Mouse (Mus musculus) adrenal gland (tissue): ENCODE measurements around the gene AC124108.1.

Experiments
- intact Hi-C: fragments of 180-260 bp; cut with DNase I; formaldehyde crosslinking; loops from one replicate; pipeline ENCODE4 v1.15.1; 2025

Gene AC124108.1

DNA sequence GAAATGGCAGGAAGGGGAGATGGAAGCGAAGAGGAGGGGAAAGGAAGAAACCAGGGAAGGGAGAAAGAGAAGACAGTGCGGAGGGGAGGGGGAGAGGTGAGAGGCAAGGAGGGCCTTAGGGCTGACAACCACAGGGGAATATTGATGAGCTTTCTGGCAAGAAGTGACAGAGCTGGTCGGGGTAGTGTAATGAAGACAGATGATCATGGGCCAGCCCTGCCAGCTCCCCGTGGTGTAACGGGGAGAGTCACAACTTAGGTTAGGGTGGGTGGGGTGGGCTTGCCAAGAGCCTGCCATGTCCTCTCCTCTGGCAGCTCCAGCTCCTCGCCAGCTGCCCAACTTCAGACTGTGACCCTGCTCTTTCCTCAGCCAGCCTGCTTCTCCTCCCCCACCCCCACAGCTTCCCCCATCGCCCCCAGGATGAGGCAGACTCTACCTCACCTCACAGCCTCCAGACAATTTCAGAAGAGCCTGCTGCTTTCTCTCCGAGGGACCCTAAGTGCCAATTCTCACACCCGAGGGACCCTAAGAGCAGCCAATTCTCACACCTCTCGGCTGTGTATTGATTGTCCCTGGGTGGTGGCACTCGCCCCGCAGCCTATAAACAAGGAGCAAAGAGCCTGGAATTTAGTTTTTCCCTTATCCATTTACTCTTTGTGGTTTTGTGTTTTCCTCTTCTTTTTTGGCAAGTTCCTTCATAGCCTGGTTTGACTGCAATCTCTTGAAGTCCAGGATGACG, 26.3 kb upstream of the AC124108.1 start:
- intact Hi-C loops: no loop called here

DNA sequence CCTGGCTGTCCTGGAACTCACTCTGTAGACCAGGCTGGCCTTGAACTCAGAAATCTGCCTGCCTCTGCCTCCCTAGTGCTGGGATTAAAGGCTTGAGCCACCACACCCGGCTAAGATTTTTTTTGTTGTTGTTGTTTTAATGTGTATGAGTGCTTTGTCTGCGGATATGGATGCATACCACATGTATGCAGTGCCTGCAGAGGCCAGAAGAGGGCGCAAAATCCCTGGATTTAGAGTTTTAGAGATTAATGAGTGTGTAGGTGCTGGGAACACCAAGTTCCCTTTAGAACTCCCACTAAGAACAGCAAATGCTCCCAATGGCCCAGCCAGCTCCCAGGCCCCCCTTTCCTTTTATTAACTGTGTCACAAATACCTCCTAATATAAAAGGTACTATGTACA, 25.4 kb upstream of the AC124108.1 start:
- intact Hi-C loops: loop anchor here (2.0 kb wide), 1 partner anchor 45 kb away; no protein-coding TSS in a partner anchor

DNA sequence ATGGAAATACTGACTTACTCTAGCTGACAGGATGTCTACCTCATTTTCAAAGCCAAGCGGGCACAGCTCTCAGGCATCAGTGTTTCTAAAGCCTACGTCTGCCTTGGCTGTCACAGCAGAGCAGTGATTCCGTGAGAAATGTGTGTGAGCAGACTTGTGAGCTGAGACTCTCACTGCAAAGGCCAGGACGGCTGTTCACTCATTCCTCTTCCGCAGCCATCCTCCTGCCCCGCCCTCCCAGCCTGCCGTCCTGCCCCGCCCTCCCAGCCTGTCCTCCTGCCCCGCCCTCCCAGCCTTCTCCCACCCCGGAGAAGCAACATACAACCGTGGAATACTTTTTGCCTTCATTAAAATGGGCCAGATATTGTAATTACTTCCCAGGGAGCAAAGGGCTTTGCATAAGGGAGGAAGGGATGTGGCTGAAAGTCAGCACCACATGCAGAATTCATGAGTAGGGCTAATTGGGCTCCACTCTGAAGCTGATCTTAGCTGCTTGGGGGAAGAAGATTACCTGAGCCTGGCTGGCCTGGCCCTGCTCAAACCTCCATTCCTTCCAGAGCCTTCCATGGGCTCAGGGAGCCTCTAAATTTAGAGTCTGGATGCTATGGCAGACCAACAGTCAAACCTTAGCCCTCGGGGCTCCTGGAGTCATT, 23.0 kb upstream of the AC124108.1 start:
- intact Hi-C loops: no loop called here

DNA sequence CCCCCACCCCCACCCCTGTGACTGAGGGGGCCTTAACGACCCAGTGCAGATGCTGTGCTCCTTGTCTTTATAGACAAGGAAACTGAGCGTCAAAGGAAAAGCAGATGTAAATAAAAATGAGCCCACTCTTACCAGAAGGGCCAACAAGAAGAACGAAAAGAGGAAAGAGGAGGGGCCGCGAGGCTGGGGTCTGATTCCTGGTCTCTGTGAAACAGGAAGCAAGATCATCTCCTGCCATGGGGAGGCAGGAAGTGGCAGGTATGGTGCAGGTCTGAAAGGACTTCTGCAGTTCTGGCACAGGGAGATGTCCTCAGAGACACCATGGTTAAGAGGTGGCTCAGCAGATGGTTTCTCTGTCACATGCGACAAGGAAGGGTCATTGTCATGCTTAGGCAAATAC, 20.6 kb upstream of the AC124108.1 start:
- intact Hi-C loops: no loop called here

DNA sequence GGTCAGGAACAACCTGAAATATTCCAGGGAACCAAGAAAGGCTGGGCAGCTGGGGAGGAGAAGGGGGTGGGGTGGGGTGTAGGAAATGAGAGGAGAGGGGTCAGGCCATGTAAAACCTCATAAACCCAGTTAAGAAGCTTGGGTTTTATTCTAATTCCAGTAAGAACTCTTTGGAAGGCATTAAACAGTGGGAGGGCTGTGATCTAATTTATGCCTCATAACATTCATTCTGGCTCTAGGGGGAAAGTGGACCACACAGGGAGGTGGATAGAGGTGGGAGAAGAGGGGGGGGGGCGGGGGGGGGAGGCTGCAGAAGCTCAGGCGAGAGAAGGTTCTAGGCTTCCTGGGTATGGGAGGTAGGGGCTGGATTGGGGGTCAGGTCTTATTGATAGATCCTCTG, 19.6 kb upstream of the AC124108.1 start:
- intact Hi-C loops: no loop called here

DNA sequence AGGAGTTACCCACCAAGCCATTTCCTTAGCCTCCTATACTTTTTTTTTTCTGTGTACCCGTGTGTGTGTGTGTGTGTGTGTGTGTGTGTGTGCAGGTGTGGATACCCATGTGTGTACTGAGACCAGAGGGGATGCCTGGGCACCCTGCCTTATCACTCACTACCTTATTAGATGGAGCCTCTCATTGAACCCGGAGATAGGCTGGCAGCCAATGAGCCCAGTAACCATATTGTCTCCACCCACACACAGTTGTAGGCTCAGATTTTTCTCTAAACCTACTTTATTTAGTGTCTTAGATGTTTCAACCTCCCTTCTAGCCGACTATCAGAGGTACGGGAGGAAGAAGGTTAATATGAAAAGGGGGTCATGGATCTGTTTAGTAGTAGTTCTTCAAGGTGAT, 5.0 kb upstream of the AC124108.1 start:
- intact Hi-C loops: no loop called here

DNA sequence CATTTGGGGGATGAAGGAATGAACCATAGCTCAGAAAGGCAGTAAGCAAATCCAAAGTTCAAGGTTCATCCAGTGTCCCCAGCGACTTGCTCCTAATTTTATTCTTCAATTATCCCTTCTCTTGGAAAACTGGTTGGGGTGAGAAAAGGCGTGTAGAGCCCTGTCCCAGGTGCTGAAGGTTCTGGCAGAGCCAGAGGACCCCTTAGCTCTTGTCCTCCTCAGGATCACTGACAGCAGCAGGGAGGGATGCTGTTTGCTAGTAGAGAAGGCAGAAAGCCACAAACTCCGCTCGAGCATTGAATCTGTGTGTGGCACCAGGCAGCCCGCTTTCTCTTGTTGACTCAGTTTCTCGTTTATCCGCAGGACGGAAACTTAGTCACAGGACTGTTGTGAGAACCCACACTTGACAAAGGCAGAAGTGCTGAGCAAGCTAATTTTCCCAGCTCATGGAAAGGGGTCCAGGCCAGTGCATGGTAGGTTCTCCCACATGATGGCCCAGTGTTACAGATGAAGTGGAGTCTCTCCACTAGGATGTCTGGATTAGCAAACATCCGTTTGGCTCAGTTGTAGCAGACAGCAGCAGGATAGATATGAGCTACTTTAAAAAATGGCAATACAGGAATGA, 2.7 kb upstream of the AC124108.1 start:
- intact Hi-C loops: no loop called here

DNA sequence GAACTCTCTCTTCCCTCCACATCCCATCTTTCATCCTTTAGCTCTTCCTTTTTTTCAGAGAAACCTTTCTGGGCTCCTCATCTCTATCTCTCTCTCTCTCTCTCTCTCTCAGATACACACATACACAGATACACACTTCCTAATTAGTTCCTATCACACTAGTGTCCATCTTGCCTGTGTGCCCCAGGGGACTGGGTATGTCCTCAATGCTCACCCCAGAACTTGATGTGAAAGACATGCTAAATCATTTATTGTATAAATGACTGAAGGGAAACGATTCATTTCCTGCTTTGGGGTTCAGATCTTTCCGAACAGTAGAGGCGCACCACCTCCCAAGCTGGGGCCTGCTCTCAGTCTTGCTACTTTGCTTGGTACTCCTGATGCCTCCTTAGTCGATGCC, 2.0 kb upstream of the AC124108.1 start:
- intact Hi-C loops: no loop called here

DNA sequence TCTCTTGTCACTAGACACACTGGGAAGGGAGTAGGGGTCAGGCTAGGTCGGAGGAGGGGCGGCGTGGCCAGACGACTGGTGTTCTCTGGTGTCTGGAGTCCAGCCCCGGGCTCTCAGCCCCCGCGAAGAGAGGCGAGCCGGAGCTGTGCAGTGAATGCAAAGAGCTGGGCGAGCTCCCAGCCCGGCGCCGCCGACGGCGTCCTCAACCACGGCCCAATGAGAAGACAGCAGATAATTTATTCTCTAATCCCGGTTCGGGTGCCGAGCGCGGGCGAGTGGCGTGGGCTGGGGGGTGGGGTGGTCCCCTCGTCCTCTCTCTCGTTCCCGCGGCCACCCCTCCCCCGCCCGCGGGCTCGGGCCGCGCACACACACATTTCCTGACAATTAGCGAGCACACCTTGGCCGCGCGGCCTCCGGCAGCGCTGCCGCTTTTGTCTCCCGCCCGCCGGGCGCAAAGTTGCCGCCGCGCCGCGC, 1.2 kb upstream of the AC124108.1 start:
- intact Hi-C loops: no loop called here

DNA sequence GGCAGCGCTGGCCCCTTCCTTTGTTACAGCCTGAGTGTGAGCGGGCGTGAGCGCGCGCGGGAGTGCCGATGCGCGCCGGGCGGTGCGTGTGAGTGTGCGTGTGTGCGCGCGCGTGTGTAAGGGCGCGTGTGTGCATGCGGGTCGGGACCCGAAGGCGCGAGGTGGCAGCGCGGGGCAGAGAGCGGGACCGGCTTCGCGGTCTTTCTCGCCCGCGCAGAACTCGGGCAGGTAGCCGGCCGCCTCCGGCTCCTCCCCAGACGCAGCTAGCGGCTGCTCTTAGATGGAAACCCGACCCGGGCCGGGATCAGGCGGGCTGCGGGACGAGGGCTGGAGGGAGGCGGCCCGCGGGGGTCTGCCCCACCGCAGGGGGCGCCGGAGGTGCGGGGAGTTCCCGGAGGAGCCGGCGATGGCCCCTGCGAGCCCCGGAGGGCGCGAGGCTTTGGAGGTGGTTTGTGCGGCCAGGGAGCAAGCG, 600 bp upstream of the AC124108.1 start:
- intact Hi-C loops: no loop called here

DNA sequence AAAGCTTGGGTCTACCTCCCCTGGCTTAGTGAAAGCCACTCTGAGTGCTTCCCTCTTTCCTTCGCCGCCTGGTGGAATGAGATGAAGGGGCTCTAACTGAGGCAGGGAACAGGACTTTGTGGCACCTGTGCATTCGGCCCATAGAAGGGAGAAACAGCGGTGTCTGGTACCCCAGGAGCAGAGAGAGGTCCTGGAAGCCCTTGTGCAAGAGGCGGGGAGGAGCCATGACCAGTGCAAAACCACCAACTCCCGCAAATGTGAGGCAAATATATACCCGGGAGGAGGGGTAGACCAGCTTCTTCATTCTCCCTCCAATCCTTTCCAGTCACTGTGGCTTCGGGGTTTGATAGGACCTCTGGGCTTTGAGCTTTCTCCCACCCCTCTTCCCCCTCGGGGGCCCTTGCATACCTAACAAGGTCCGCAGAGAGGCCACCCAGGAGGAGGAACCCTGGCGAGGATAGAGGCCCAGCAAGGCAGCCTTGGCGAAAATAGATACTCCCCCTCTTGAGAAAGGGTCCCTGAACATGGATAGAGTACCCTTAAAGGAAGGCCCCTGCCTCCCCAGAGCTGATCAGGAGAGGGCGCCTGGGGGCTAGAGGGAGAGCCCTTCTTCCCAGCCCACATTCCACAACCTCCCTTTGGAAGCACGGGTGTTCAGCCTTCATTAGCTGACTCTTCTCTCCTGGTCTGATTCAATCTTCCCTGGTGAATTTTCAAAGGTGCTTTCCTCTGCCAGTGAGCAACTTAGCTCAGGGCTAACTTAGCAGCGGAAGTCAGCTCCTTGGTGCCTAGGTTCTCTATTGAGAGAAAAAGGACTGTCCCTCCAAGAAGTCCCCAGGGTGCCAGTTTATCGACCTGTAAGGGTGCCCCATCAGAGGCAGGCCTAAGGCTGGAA, 776 bp downstream of the AC124108.1 start:
- intact Hi-C loops: no loop called here

DNA sequence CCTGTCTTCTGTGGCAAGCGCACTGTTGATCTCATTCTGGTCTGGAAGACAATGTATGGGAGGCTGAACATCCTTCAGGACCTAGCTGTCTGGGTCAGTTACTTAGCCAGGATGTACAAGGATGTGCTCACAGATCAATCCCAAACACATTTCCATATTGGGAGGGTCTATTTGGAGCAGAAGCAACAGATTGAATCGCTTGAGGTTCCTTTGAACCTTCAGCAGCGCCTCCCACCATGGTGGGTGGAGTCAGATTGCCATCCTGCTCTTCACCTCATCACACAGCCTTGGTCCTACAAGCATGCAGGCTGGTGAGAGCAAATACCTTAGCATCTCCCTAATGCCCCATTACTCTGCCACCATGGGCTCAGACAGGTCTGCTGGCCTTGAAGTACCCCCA, 2.5 kb downstream of the AC124108.1 start:
- intact Hi-C loops: no loop called here

DNA sequence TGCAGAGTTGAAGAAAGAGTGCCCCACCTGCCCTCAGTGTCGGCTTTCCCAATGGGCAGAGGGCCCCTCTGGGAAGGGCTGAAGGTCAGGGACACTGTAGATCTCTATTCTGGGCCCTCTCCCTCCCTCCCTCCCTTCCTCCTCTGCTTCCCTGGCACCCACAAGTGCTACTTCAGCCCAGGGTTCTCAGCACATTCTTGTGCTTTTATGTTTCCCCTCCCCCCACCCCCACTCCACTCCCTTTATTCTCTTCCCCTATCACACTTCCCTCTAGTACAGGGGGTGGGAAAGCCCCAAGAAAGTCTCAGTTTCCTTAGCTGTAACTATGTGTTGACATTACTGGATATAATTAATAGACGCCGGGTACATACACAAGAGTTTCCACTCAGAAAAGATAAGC, 3.4 kb downstream of the AC124108.1 start:
- intact Hi-C loops: no loop called here

DNA sequence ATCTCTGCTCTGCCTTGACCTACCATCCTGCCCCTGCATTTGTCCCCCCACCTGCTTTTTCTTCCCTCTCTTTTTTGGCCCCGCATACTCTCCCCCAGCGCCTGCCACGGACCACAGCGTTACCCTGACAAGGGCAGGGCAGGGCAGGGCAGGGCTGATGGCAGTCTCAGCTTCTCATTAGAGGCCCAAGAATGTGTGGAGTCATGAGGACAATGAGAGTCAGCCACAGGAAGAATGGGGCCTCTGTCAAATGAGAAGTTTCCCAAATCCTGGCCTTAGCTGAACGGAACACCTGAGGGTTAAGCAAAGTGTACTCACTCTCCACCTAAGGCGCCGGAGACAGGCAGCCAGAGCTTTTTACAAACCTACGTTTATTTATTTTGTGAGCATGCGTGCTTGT, 3.8 kb downstream of the AC124108.1 start:
- intact Hi-C loops: no loop called here

DNA sequence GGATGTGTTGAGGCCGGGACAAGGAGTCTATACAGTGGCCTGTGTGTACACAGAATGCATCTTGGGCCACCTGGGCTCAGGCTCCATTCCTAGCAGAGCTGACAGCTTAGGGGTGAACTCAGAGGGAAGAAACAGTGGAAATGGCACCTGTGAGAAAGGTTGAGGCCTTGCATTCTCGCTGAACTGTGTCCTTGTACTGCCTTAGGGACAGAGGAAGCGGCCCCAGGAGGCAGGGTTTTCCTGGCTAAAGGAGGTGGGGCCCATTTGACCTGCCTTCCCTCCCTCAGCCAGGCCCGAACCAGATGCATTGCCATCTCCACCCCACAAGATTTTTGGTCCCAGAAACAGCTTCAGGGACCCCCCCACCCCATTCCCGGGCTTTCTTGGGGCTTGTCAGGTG, 4.4 kb downstream of the AC124108.1 start:
- intact Hi-C loops: no loop called here

DNA sequence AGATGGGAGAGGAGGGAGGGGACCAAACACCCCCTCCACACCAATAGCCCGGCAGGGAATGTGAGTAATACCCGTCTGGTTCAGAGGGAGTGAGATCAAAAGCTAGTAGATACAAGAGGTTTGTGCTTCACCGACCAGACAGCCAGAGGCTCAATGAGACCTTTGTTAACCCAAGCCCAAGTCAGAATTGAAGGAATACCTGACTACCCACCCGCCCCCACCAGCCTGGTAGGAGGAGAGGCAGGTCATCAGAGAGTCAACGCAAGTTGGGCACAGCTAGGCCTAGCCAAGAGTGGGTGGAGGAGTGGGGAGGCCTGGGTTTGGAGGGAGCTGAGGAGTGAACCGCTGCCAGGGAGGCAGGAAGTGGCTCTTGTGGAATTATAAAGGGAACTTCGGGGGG, 5.1 kb downstream of the AC124108.1 start:
- intact Hi-C loops: no loop called here

DNA sequence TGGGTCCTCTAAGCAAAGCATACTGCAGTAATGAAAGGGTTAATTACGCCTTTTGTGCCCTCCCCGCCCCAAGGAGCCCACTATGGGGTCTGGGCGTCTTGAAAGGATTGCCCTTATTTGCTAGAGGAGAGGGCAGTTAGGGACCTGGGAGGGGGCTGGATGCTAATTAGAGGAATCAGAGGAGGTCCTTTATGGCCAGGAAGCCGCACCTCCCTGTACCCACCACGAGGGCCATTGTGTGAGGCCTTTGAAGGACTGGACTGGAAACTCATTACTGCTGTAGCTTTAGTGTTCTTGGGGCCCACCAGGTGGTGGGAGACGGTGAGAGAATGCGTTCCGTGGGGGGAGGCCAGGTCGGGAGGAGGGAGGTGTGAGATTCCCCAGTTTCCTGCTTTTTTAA, 6.4 kb downstream of the AC124108.1 start:
- intact Hi-C loops: no loop called here

DNA sequence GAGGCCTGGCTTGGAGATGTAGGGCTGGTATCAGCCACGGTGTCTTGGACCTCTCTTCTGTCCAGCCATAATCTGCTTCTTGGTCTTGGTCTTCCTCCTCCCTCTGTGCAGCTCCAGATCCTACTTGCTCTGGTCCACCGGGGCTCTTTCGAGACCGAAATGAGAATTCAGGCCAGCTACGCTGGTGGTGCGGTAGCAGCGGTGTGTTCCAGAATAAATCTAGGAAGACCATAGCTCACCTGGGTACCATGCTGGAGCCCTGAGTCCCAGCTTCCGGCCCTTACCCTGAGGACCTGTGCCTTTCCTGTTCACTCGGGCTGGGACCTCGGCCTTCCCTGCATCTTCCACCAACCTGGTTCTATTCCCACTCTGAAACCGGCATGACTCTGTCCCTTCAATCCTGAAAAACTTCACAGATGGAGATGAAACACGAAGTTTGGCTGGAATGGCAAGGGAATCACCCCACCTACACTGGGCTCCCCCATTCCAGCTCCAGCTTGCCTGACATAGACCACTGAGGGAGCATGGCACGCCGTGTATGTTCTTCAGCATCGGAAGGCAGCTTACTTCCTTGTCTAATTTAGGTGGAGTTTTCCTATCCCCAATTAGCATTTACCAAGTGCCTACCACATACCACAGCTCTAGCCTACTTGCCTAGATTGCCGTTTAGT, 7.3 kb downstream of the AC124108.1 start:
- intact Hi-C loops: no loop called here

DNA sequence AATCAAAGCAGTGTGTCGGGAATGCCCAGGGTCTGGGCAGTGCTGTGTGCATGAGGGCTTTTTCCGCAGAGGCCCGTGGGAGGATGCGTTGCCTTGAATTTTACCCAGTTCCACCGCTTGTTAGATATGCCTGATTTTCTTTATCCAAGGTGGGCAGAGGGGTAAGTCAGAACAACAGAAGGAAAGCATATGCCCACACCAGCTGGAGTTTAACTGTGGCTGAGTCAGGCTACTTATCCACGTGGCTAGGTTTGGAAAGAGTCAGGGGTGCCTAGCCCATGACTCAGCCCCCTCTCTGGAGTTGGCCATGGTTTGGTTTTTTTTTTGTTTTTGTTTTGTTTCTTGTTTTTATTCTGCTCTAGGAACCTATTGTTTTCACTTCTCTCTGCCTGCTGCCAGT, 8.0 kb downstream of the AC124108.1 start:
- intact Hi-C loops: no loop called here

DNA sequence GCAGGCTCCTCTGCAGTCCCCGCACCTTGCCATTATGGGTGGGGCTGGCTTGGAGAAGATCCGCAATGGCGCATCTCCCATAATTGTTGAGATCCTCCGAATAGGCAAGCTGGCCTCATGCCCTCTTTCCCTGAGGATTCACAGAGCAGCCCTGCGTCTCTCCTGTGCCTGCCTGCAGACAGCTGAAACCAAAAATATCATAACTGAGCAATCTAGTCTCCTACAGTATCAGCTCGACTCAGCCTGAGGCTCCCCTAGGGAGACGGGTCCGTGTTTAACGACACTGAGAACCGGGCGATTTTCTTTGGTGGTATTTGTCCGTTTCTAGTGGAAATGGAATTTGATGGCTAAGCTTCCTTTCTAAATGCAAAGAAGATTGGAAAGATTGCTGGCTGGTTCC, 8.7 kb downstream of the AC124108.1 start:
- intact Hi-C loops: no loop called here
